Mouse (Mus musculus) induced T-regulatory cell, adult 2 months (primary cell): ENCODE measurements around the gene Soga1.

Source experiments
- DNase-seq: peaks from one replicate; pipeline ENCODE4 v3.0.0-alpha.2; 2012; ENCODE audit warnings: low read depth

The Soga1 gene

GRCm38 (mm10) chr2:157060557-157061305 is 18.3 kb downstream of the Soga1 start:
- no peak for DNase-seq

GRCm38 (mm10) chr2:157060037-157060436 is 19.0 kb downstream of the Soga1 start:
- no peak for DNase-seq

GRCm38 (mm10) chr2:157059166-157059565 is 19.9 kb downstream of the Soga1 start:
- DNase-seq = no peak

- no peak for DNase-seq
Observed at GRCm38 (mm10) chr2:157058342-157058998, 20.6 kb downstream of the Soga1 start.

GRCm38 (mm10) chr2:157057758-157058157 is 21.3 kb downstream of the Soga1 start:
- no peak for DNase-seq

- no peak for DNase-seq
Observed at GRCm38 (mm10) chr2:157057186-157057585, 21.9 kb downstream of the Soga1 start.

GRCm38 (mm10) chr2:157055721-157056120 is 23.3 kb downstream of the Soga1 start:
- DNase-seq = no peak

- no peak for DNase-seq
Observed at GRCm38 (mm10) chr2:157054816-157055215, 24.2 kb downstream of the Soga1 start.

- no peak for DNase-seq
Observed at GRCm38 (mm10) chr2:157054297-157054696, 24.8 kb downstream of the Soga1 start.

GRCm38 (mm10) chr2:157053787-157054186 is 25.3 kb downstream of the Soga1 start:
- no peak for DNase-seq

GRCm38 (mm10) chr2:157053124-157053523 is 25.9 kb downstream of the Soga1 start:
- no peak for DNase-seq

- DNase-seq = no peak
Observed at GRCm38 (mm10) chr2:157052448-157052847, 26.6 kb downstream of the Soga1 start.

- no peak for DNase-seq
Observed at GRCm38 (mm10) chr2:157049831-157050243, 29.2 kb downstream of the Soga1 start.

- DNase-seq = no peak
Observed at GRCm38 (mm10) chr2:157048395-157049181, 30.5 kb downstream of the Soga1 start.

GRCm38 (mm10) chr2:157046956-157047355 is 32.1 kb downstream of the Soga1 start:
- no peak for DNase-seq

- no peak for DNase-seq
Observed at GRCm38 (mm10) chr2:157045932-157046331, 33.1 kb downstream of the Soga1 start.

- peak; percentile 22 for DNase-seq
Observed at GRCm38 (mm10) chr2:157043987-157044386, 35.1 kb downstream of the Soga1 start.

GRCm38 (mm10) chr2:157043556-157043955 is 35.5 kb downstream of the Soga1 start:
- no peak for DNase-seq

GRCm38 (mm10) chr2:157041421-157041820 is 37.6 kb downstream of the Soga1 start:
- no peak for DNase-seq

GRCm38 (mm10) chr2:157040649-157041046 is 38.4 kb downstream of the Soga1 start:
- no peak for DNase-seq

- DNase-seq = no peak
Observed at GRCm38 (mm10) chr2:157039900-157040648, 39.0 kb downstream of the Soga1 start.

- no peak for DNase-seq
Observed at GRCm38 (mm10) chr2:157037303-157037702, 41.8 kb downstream of the Soga1 start.
